Mouse (Mus musculus) G1E (cell line): ENCODE measurements at regions not wholly inside any gene's neighbourhood (a gene's known extent, or its start where the extent isn't known, plus 50 kb on each side); places are given as distances from the start of the nearest gene placed in this dataset.

Source experiments
- ATAC-seq: 2 replicates; pipeline ENCODE4 v1.8.0; 2016; ENCODE audit warnings: mild to moderate bottlenecking; ENCODE audit not compliant: insufficient number of reproducible peaks, poor library complexity, low FRiP score, severe bottlenecking; ENCODE audit errors: extremely low read depth
- DNase-seq: peaks from one replicate; pipeline ENCODE4 v3.0.0; 2012; ENCODE audit warnings: low spot score
- H3K27me3 ChIP-seq: 2 replicates; pipeline ENCODE4 v1.6.1; 2012; ENCODE audit warnings: mild to moderate bottlenecking, low read length, inconsistent platforms; ENCODE audit not compliant: insufficient read depth
- H3K36me3 ChIP-seq: replicated peaks from 2 replicates; pipeline ENCODE3; 2012; ENCODE audit warnings: mild to moderate bottlenecking, inconsistent platforms
- H3K4me1 ChIP-seq: 2 replicates; pipeline ENCODE4 v1.6.1; 2012; ENCODE audit warnings: low read depth, low read length, inconsistent platforms, mixed read lengths; ENCODE audit not compliant: insufficient read depth
- H3K4me3 ChIP-seq: 2 replicates; pipeline ENCODE4 v1.5.1; 2012; ENCODE audit warnings: low read depth, mild to moderate bottlenecking, inconsistent platforms, low read length, moderate library complexity, mixed read lengths
- H3K9me3 ChIP-seq: replicated peaks from 2 replicates; pipeline ENCODE4 v1.6.1; 2012; ENCODE audit warnings: inconsistent platforms
- CTCF ChIP-seq: IDR thresholded peaks from 2 replicates; pipeline ENCODE4 v1.5.1; 2012; ENCODE audit warnings: low read depth, low read length, inconsistent platforms, mixed read lengths
- GATA1 ChIP-seq: IDR thresholded peaks from 2 replicates; pipeline ENCODE4 v1.6.1; 2012; ENCODE audit warnings: borderline replicate concordance, low read length, inconsistent platforms, mixed read lengths
- GATA2 ChIP-seq: IDR thresholded peaks from 2 replicates; pipeline ENCODE4 v1.6.1; 2012; ENCODE audit warnings: low read depth, low read length, inconsistent platforms, borderline replicate concordance
- POLR2AphosphoS5 ChIP-seq: IDR thresholded peaks from 2 replicates; pipeline ENCODE4 v1.6.1; 2012; ENCODE audit warnings: low read depth, low read length, inconsistent platforms; ENCODE audit not compliant: insufficient replicate concordance
- TAL1 ChIP-seq: conservative IDR thresholded peaks from 2 replicates; pipeline ENCODE4 v1.6.1; 2012; ENCODE audit warnings: low read depth, low read length, inconsistent platforms, mixed read lengths

DNA sequence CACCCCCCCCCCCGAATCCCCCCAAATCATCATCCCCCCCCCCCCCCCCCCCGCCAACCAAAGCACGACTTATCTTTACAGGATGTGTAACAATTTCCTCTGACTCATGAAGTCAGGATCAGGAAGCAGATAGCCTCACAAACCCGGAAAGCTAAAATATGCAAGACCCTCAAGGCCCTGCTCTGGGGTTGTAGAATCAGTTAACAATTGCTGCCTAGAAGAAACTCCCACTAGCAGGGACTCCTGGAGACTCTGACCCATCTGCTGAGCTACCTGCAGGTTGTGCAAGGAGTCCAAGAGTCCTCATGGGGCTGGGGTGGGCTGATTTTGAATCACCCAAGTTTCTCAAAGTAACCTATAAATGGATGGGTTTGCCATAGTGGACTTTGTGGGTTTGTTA is 79.9 kb downstream of the Enc1 start:
- H3K4me1 ChIP-seq = no peaks in the 10 kb centered on the region
- ATAC-seq = no peak

DNA sequence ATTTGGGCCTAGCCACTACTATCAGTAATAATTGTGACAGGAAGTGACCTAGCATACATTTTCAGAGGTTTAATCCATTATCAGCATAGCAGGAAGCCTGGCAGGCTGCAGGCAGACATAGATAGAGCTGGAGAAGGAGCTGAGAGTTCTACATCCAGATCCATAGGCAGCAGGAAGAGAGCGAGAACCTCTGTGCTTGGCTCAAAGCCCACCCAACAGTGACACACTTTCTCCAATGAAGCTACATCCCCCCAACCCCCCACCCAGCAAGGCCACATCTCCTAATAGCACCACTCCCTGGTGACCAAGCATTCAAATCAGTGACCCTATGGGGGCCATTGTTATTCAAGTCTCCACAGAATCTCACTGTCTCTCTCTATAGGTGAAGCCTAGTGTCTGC is 79.4 kb downstream of the Enc1 start:
- ATAC-seq (no peak), DNase-seq (no peak)
- TF ChIP-seq CTCF (no peak), POLR2AphosphoS5 (no peak), GATA2 (no peak), GATA1 (no peak), TAL1 (no peak)
- peaks cover 1% of the 10 kb centered on the region; the same call in 1 of the 2 replicates for H3K27me3 ChIP-seq
- no peaks in the 10 kb centered on the region for H3K4me1 ChIP-seq
- no peaks in the 10 kb centered on the region for H3K36me3 ChIP-seq
- peaks cover 20% of the 10 kb centered on the region for H3K9me3 ChIP-seq
- no peak overlapping the region for H3K4me3 ChIP-seq

More for the DNA sequence above, 79.9 kb downstream of the Enc1 start:
- DNase-seq = no peak
- Histone ChIP-seq H3K36me3 (no peaks in the 10 kb centered on the region), H3K27me3 (no peaks in the 10 kb centered on the region; the same call in 1 of the 2 replicates), H3K9me3 (peaks cover 20% of the 10 kb centered on the region), H3K4me3 (no peak overlapping the region)
- TF ChIP-seq POLR2AphosphoS5 (no peak), TAL1 (no peak), GATA2 (no peak), CTCF (no peak), GATA1 (no peak)

DNA sequence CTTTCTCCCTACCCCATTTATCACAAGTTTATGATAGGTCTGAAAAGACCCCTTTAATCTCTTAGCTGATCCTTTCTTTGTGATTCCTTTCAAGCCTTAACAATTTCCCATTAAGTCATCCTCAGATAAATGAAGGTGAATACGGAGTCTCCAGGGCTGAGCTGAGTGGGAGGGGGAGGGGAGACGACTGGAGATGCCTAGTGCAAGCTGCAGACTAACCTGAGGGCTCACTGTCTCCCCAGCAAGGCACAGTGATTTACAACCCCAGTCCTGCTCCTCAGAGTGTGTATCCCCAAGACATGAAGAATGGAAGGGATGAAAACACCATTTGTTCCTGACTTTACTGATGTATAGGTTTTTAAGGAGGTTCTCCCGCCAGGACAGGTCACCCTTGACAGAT is 76.7 kb downstream of the Enc1 start:
- no peaks in the 10 kb centered on the region for H3K36me3 ChIP-seq
- H3K4me3 ChIP-seq = no peak overlapping the region
- no peak for DNase-seq
- TF ChIP-seq GATA2 (no peak), CTCF (no peak), TAL1 (no peak), POLR2AphosphoS5 (no peak), GATA1 (no peak)
- peaks cover 20% of the 10 kb centered on the region for H3K9me3 ChIP-seq
- peaks cover 6% of the 10 kb centered on the region; the same call in 1 of the 2 replicates for H3K27me3 ChIP-seq
- H3K4me1 ChIP-seq = no peaks in the 10 kb centered on the region
- no peak for ATAC-seq

DNA sequence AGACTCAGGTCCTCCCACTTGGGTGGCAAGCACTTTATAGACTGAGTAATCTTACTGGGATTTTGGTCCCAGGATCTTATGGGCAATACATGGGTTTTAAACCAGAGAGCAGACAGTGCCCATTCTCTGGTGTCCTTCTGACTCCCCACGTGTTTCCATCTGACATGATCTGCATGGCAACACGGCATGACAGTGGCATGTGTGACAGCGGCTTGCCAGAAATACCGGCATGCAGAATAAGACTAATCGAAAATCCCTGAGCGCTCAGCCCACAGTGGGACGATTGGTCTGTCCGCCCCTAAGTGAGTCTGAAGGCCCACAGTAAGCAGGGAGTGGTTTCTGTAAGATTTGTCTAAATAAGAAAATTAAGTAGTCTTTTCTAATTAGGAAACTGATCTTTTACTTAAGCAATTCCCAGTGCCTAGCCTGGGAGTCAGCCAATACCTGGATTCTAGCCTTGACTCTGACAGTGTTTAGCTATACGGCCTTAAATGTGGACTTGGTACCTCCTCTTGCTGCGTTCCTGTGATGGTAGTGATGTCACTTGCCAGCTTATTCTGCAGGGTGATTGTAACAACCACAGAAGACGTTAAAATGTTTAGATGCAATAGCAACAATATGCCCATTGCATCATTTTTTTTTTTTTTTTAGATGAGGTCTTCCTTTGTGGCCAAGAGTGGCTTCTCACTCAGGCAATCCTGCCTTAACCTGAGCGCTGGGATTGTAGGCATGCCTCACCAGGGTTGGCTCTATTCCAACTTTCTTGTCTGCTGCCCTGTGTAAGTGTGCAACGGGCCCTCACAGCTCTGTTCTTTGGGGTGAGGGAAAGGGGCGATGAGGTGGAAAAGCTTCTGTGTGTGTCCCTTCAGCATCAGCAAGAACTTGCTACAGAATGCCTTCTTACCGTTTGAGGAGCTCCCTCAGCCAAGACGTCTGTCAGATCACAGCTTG is 71.8 kb downstream of the Enc1 start:
- TF ChIP-seq GATA1 (no peak), GATA2 (no peak), TAL1 (no peak)

DNA sequence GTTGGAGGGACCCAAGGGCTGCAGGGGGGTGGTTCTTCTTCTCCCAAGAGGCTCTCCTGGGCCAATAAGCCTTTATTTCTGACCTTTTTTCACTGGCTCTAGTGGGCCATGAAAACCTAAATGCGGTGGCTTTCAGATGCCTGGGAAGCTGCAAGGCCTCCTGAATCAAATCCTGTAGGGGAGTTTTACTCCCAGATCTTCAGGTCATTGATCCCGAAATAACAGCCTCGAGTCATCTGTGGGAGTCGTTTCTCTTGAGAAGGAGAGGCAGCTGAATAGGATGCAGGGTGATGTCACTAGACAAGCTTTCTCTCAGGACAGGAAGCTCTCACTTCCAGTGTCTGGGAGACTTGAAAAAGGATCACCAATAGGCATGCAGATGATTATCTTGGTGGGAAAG is 70.4 kb downstream of the Enc1 start:
- TF ChIP-seq CTCF = no peak
- no peak for TF ChIP-seq GATA1
- TF ChIP-seq POLR2AphosphoS5 = no peak
- TF ChIP-seq GATA2 = no peak
- TF ChIP-seq TAL1 = no peak
- H3K27me3 ChIP-seq = peaks cover 6% of the 10 kb centered on the region; the same call in 1 of the 2 replicates
- ATAC-seq = no peak
- H3K36me3 ChIP-seq = no peaks in the 10 kb centered on the region
- no peak overlapping the region for H3K4me3 ChIP-seq
- no peak for DNase-seq
- no peaks in the 10 kb centered on the region; the same call in 1 of the 2 replicates for H3K9me3 ChIP-seq
- no peaks in the 10 kb centered on the region for H3K4me1 ChIP-seq

More for the DNA sequence above, 71.8 kb downstream of the Enc1 start:
- DNase-seq = no peak
- Histone ChIP-seq H3K4me3 (no peak overlapping the region), H3K9me3 (no peaks in the 10 kb centered on the region; the same call in 1 of the 2 replicates), H3K27me3 (peaks cover 6% of the 10 kb centered on the region; the same call in 1 of the 2 replicates), H3K36me3 (no peaks in the 10 kb centered on the region), H3K4me1 (no peaks in the 10 kb centered on the region)
- ATAC-seq = no peak

DNA sequence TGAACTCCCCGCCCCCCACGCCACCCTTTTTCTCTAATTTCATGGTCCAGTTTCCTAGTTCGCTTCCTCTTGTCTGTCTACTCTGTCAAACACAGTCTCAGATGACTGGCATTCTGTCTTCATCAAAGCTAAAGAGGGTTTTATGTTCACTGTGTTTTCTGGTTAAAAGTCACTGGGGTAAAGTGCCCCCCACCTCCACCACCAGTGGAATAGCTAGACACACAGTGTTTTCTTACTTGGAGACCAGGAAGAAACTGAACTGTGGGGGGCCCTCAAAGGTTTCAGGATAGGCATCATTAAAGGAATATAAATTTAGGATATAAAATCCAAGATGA is 69.9 kb downstream of the Enc1 start:
- peaks cover 6% of the 10 kb centered on the region; the same call in 1 of the 2 replicates for H3K27me3 ChIP-seq
- no peaks in the 10 kb centered on the region for H3K4me1 ChIP-seq
- DNase-seq (no peak), ATAC-seq (no peak)
- no peak overlapping the region for H3K4me3 ChIP-seq
- TF ChIP-seq GATA1 (no peak), CTCF (no peak), POLR2AphosphoS5 (no peak), TAL1 (no peak), GATA2 (no peak)
- H3K9me3 ChIP-seq = no peaks in the 10 kb centered on the region
- H3K36me3 ChIP-seq = no peaks in the 10 kb centered on the region
